Mouse (Mus musculus) liver, embryonic 14.5 days (tissue): ENCODE data around the gene Kcnk4. TPM values are rescaled to one million over a fixed set of nuclear protein-coding genes. Genes with fewer than 3 reads are reported as not detected.

Experiments
- ATAC-seq: fragments of 200-750 bp; cut with Nextera tagmentation; 2 replicates; pipeline ENCODE4 v1.8.0; 2017; ENCODE audit warnings: moderate number of reproducible peaks, mild to moderate bottlenecking, moderate library complexity; ENCODE audit not compliant: insufficient read depth
- DNase-seq, 3 experiments: peaks; one replicate each; pipeline ENCODE4 v3.0.0-alpha.2; 2012 to 2013; ENCODE audit warnings: low read depth in 3 of 3, low spot score in 3 of 3
- H3K27ac ChIP-seq: fragments of 300-500 bp; sonication (generic); 2 replicates; pipeline ENCODE4 v1.5.1; 2014; ENCODE audit warnings: moderate library complexity, mild to moderate bottlenecking, control low read depth, inconsistent platforms
- H3K27me3 ChIP-seq: fragments of 300-500 bp; sonication (generic); 2 replicates; pipeline ENCODE4 v1.6.1; 2014; ENCODE audit warnings: mild to moderate bottlenecking, low read length, moderate library complexity; ENCODE audit not compliant: control insufficient read depth, insufficient read depth
- H3K36me3 ChIP-seq: fragments of 300-500 bp; sonication (generic); replicated peaks from 2 replicates; pipeline ENCODE4 v1.6.1; 2014; ENCODE audit warnings: low read depth; ENCODE audit not compliant: control insufficient read depth, insufficient read depth
- H3K4me1 ChIP-seq, 2 experiments: fragments of 200-500 bp in 1 of 2; fragments of 300-500 bp in 1 of 2; sonication (generic) in 1 of 2; replicated peaks; 2 replicates each; pipeline ENCODE4 v1.6.1; 2012 to 2014; ENCODE audit warnings: antibody characterized with exemption in 1 of 2, inconsistent platforms in 1 of 2, low read length in 1 of 2; ENCODE audit not compliant: control insufficient read depth in 2 of 2, insufficient read depth in 2 of 2
- H3K4me2 ChIP-seq: fragments of 300-500 bp; sonication (generic); 2 replicates; pipeline ENCODE4 v1.6.1; 2014; ENCODE audit warnings: low read depth, mild to moderate bottlenecking, control low read depth, moderate library complexity
- H3K4me3 ChIP-seq, 2 experiments: fragments of 200-500 bp in 1 of 2; fragments of 300-500 bp in 1 of 2; sonication (generic) in 1 of 2; 2 replicates each; pipeline ENCODE4 v1.5.1; 2012 to 2014; ENCODE audit warnings: low read depth in 2 of 2, low read length in 2 of 2, mild to moderate bottlenecking in 2 of 2, control low read depth in 1 of 2, inconsistent platforms in 1 of 2, moderate library complexity in 1 of 2; ENCODE audit not compliant: insufficient read depth in 1 of 2
- H3K9ac ChIP-seq: fragments of 300-500 bp; sonication (generic); replicated peaks from 2 replicates; pipeline ENCODE4 v1.6.1; 2014; ENCODE audit warnings: mild to moderate bottlenecking, control low read depth, moderate library complexity
- H3K9me3 ChIP-seq: fragments of 300-500 bp; sonication (generic); 2 replicates; pipeline ENCODE4 v1.6.1; 2016; ENCODE audit warnings: low read length, mixed read lengths; ENCODE audit not compliant: control insufficient read depth
- CTCF ChIP-seq: IDR thresholded peaks from 2 replicates; pipeline ENCODE4 v1.5.1; 2016; ENCODE audit warnings: antibody characterized with exemption, low read depth, control low read depth
- EP300 ChIP-seq: IDR thresholded peaks from 2 replicates; pipeline ENCODE4 v1.6.1; 2016; ENCODE audit warnings: antibody characterized with exemption, low read depth
- WGBS: fragments of 180-500 bp; shearing (Covaris S2); extraction: QIAGEN DNeasy Blood & Tissue Kit; methylation state at CpG from one replicate; pipeline ENCODE4 v1.1.7; 2014; ENCODE audit not compliant: insufficient replicate concordance; 5-methylcytosine and 5-hydroxymethylcytosine counted together
- polyA plus RNA-seq, 2 experiments: library from polyadenylated mRNA; depleted of rRNA in 1 of 2; stranded (reverse) in 1 of 2; unstranded in 1 of 2; fragments of >200 nt; fragmentation: Nextera tagmentation in 1 of 2; extraction: Ambion mirVana in 1 of 2; gene quantifications; 2 replicates each; pipeline versions ENCODE4 v1.2.1 to v1.2.3; 2012 to 2014

The Kcnk4 gene
- polyA plus RNA-seq, 2 experiments, result 0.05 TPM; not detected in 1

DNA sequence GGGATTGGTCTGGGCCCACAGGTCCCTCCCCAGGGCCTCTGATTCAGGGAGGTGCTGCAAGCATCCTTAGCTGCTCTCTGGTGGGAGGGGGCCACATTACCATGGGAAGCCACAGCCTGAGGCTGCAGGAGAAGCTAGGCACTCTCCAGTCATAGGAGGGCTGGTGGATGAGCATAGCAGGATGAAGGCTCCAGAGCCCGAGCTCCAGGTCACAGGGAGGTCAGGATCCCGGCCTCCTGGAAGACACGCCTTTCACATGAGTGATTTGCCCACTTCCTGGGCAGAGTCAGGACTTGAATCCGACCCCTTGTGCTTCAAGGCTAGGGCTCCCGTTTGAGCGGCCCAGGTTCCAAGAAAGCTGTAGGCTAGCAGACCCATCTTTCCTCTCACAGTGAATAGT, 37.3 kb upstream of the Kcnk4 start:
- H3K4me1 ChIP-seq, result peaks cover 24 to 27% of the 10 kb centered on the region in 2 experiments
- no peak for DNase-seq
- H3K9ac ChIP-seq, result no peak overlapping the region
- 52% methylated on average over 6 of the region's 6 CpGs for WGBS
- H3K9me3 ChIP-seq, result no peaks in the 10 kb centered on the region
- H3K27ac ChIP-seq, result no peak overlapping the region
- peaks cover under 1% of the 10 kb centered on the region; the same call in 1 of the 2 replicates for H3K36me3 ChIP-seq
- H3K4me3 ChIP-seq, result no peak overlapping the region
- no peak for ATAC-seq
- TF ChIP-seq EP300 (no peak), CTCF (no peak)
- H3K4me2 ChIP-seq, result no peak overlapping the region
- peaks cover 3% of the 10 kb centered on the region; the same call in 1 of the 2 replicates for H3K27me3 ChIP-seq

DNA sequence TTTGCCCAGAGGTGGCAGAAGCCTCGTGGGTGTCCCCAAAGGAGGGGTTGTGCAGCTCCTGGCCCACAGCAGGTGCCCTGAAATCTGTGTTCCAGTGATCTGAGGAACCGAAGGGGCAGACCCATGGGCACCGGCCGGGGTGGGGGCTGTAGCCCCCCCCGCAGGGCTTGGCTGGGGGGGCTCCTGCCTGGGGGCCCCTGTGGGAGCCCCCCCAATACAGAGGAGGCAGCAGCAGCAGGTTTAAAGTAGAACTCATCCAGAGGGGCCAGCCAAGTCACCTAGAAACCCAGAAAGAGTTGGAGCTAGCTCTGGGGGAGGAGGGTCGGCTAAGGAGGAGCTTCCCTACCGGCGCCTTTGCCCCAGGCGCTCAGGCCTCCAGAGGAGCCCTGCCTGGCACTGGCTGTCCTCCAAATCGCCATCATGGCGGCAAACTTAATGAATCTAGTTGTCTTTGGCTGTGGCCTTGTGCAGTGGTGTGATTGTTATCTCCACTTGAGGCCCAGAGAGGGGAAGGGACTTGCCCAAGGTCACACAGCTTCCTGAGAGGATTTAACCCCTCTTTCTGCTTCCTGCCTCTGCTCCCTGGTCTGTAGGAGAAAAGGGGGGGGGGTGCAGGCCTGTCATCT, 36.3 kb upstream of the Kcnk4 start:
- ATAC-seq, result no peak
- no peak for TF ChIP-seq EP300
- H3K9ac ChIP-seq, result no peak overlapping the region; the same call in none of the 2 replicates
- H3K4me3 ChIP-seq, result peak overlapping the region in 1 of 2 experiments; percentile 66; a peak in 2 of 4 replicates
- WGBS, result 27% methylated on average over 11 of the region's 11 CpGs
- no peaks in the 10 kb centered on the region for H3K36me3 ChIP-seq
- peaks cover 24% of the 10 kb centered on the region in 2 experiments for H3K4me1 ChIP-seq
- H3K27me3 ChIP-seq, result peaks cover 3% of the 10 kb centered on the region; the same call in 1 of the 2 replicates
- DNase-seq, result no peak
- H3K4me2 ChIP-seq, result peak overlapping the region; percentile 91
- H3K27ac ChIP-seq, result no peak overlapping the region
- no peaks in the 10 kb centered on the region for H3K9me3 ChIP-seq

DNA sequence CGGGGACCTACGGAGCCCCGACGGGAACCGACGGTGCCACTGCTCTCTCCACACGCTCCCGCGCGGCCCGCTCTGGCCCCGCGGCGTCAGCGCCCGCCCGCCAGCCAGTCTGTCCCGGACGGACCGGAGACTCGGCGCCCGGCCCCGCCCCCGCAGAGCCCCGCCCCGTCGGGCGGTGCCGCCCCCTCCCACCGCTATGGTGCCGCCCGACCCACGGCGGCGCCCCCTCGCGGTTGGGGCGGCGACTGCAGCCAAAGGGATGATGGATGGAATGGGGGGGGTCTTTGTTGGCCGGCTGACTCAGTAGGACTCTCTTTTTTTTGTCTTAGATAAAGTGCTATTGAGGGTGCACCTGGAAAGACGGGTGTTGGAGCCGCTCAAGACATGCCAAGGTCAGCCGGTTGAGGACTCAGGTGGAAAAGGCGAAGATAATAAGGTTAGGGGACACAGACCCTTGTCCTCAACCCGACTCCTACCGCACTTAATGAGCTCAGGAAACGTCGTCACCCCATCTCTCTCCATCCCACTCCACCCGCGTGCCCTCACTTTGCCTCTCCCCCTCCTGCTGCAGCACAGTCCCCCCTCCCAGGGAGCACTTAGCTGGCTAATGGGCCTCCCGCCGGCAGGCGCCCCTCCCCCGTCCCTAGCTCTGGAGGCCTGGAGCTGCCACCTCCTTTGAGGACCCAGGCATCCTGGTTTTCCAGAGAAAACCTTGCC, 35.5 kb upstream of the Kcnk4 start:
- no peaks in the 10 kb centered on the region for H3K9me3 ChIP-seq
- TF ChIP-seq CTCF (peak; percentile 79), EP300 (no peak)
- ATAC-seq, result peak; percentile 76
- no peaks in the 10 kb centered on the region for H3K36me3 ChIP-seq
- 1% methylated on average over 55 of the region's 55 CpGs for WGBS
- no peak for DNase-seq
- no peak overlapping the region for H3K27ac ChIP-seq
- peak overlapping the region; percentile 53 to 66 for H3K4me3 ChIP-seq
- peaks cover 24% of the 10 kb centered on the region in 2 experiments for H3K4me1 ChIP-seq
- peaks cover 3% of the 10 kb centered on the region; the same call in 1 of the 2 replicates for H3K27me3 ChIP-seq
- H3K4me2 ChIP-seq, result peak overlapping the region; percentile 91
- H3K9ac ChIP-seq, result peak overlapping the region; percentile 64

DNA sequence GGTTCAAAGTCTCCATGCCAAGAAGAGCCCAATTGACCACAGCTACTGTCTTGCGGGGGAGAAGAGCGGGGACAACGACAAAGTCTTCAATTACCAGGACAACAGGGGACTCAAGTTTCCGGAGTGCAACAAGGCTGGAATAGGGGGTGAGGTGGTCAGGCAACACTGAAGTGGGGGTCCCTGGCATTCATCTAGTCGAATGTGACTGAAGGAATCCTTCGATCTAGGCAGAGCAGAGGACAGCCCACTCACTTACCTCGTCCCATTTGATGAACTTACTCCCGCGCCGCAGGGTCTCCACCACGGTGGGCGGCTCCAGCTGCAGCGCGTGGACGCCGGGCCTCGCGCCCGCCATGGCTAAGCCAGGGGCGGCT, 35.0 kb upstream of the Kcnk4 start:
- Histone ChIP-seq H3K36me3 (no peaks in the 10 kb centered on the region), H3K4me2 (peak overlapping the region; percentile 91), H3K9me3 (no peaks in the 10 kb centered on the region), H3K27ac (no peak overlapping the region), H3K4me1 (peaks cover 24% of the 10 kb centered on the region in 2 experiments), H3K27me3 (peaks cover 3% of the 10 kb centered on the region; the same call in 1 of the 2 replicates), H3K9ac (peak overlapping the region; percentile 64), H3K4me3 (peak overlapping the region; percentile 53 to 66)
- TF ChIP-seq EP300 (no peak), CTCF (no peak)
- under 1% methylated on average over 20 of the region's 20 CpGs for WGBS
- ATAC-seq (no peak), DNase-seq (no peak)
